Mouse (Mus musculus) right cerebral cortex, postnatal 25 days (tissue): Measurements from ENCODE around the gene Sftpa1.

ENCODE experiments used
- DNase-seq: peaks from one replicate; pipeline ENCODE4 v3.0.0; 2022

Sftpa1 gene

DNA sequence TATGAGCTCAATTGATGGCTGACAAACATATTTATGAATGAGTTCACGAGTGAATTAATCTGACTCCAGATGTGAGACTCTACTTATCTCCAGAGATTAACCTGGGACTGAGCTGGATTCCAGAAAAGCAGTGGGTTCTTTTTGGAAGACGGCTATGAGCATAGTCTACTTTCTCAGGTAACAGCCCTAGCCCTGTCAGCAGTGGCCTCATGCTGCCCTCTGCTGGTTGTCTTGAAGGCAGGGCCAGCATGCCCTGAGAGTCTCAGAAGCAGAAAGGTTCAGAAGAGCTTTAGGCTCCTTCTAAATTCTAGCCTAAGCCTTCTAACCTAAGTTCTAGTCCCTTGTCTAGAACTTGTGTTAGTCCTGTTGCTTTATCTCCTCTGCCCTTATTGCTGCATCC, 31.1 kb downstream of the Sftpa1 start:
- DNase-seq = peak; percentile 10

DNA sequence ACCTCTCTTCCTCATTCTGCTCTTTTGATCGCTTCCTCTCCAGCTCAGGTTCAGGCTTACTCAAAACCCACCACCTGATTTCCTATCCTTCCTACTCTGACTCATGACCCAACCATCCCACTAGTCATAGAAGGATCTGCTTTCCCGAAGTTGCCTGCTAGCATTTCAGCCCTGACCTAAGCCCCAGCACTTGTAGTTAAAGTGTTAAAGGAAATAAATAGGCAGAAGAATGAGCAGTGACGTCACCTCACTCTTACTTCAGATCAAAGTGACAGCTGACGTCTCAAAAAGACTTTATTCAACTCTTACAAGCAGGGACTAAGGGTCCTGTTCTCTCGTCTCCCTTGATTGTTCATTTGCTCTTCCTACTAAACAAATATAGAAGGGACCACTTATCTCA, 35.7 kb downstream of the Sftpa1 start:
- no peak for DNase-seq

DNA sequence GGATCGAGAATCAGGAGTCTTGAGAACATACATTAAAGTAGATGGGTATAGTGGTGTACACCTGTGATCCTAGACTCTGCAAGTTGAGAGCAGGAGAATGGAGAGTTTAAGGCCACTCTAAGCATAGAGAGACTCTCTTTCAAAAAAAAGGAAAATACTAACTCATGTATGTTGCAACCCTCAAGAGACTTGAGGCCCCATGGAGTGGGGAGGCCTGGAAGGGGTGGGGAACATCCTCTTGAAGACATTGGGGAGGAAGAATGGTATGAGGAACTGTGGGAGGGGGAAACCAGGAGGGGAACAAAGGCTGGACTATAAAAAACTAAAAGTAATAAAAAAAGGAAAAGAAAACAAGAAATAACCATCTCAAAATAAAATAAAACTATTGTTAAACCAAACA, 37.0 kb downstream of the Sftpa1 start:
- no peak for DNase-seq

DNA sequence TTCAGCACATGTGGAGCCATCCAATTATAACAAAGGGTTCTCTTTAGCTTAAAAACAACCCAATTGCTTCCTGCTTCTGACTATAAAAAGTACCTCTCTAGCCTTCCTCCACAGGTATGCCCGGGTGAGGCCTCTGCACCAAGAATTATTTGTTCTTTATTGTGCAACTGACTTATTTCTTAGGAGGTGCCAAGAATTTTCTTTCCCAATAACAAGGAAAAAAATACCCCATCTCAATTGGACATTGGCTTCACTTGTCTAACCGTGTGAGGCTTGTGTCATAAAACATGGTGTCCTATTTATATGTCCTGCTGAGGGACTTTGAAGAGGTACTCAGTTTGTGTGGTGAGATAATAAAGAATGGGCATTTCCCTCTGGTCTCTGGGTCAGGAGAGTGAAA, 38.9 kb downstream of the Sftpa1 start:
- DNase-seq = no peak

DNA sequence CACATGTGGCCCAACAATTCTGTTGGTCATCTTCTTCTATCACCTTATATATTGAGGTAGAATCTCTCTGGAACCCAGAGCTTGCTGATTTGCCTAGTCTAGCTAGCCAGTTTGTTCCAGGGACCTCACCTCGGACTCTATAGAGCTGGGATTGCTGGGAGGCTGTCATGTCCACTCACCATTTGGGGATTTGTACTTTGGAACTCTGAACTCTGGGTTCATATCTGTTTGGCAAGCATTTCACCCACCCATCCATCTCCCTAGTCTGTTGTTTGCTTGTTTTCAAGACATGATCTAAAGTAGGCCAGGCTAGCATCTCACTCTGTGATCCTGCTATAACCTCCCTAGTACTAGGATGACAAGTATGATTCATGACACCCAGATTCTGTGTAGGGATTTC, 43.2 kb downstream of the Sftpa1 start:
- DNase-seq = no peak

DNA sequence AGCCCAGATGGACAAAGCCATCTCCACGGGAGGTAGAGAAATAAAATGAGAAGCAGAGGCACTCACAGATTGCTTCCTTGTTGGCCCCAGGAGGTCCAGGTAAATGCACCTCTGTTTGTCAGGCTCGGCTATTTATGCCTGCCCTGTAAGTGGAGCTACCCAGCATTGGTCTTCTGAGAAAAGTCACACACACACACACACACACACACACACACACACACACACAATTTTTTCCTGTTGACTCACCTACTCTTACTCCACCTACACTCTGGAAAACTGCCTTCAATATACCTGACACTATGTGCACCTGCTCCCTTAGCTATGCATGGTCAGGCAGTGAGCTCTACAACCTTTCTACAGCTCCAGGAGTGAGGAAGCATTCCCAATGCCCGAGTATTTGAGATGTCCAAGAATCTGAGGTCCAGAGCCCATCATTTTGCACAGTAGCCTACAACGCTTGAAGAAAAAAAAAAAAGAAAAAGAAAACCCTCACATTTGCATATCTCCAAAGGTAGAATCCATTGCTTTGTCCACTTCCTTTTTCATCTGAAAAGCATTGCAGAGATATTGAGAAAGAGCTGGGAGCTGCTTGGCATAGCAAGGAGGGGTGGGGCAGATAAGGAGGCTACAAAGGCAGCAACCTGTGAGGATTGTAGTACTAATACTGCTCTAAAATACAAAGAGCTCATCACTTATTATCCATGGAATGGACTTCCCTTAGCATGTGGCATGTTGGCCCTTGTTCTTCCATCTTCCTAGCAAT, 53.7 kb downstream of the Sftpa1 start, which contains the start of gene Sftpd:
Sftpd (minus strand) TSS at position 91 of the 763 bp plus-strand sequence.
- no peak for DNase-seq
